Mouse (Mus musculus) cerebellum, adult 18-20 months (tissue): ENCODE results near the gene Vmn2r83.
"Not testable (repeated sequence)": the region's sequence is repeated elsewhere in the genome, so short reads cannot be mapped to it uniquely, and the experiment has no call there.

Source experiments
- DNase-seq, 2 experiments: peaks; one replicate each; pipeline ENCODE4 v3.0.0; 2021

The Vmn2r83 gene

GRCm38 (mm10) chr10:79468431-79468830 lies at the start of gene Vmn2r83:
Vmn2r83 (plus strand) TSS chr10:79468731.
- DNase-seq: no peak

GRCm38 (mm10) chr10:79435141-79435820 lies 33.2 kb upstream of the Vmn2r83 start:
- DNase-seq: not testable (repeated sequence)

GRCm38 (mm10) chr10:79495886-79496285 lies 27.4 kb downstream of the Vmn2r83 start:
- no peak for DNase-seq

- no peak for DNase-seq
Observed at GRCm38 (mm10) chr10:79496701-79497288, 28.3 kb downstream of the Vmn2r83 start.

GRCm38 (mm10) chr10:79502830-79503644 lies 34.5 kb downstream of the Vmn2r83 start:
- DNase-seq: no peak

GRCm38 (mm10) chr10:79506709-79507108 lies 38.2 kb downstream of the Vmn2r83 start:
- no peak for DNase-seq

GRCm38 (mm10) chr10:79524433-79524832 lies 55.9 kb downstream of the Vmn2r83 start:
- DNase-seq: no peak

GRCm38 (mm10) chr10:79525456-79526325 lies 57.2 kb downstream of the Vmn2r83 start:
- DNase-seq: peak in 1 of 2 experiments; percentile 37

GRCm38 (mm10) chr10:79526661-79527452 lies 58.3 kb downstream of the Vmn2r83 start:
- DNase-seq: no peak

- no peak for DNase-seq
Observed at GRCm38 (mm10) chr10:79527453-79527845, 58.9 kb downstream of the Vmn2r83 start.

GRCm38 (mm10) chr10:79528081-79528480 lies 59.5 kb downstream of the Vmn2r83 start:
- no peak for DNase-seq

GRCm38 (mm10) chr10:79530241-79530640 lies 61.7 kb downstream of the Vmn2r83 start:
- DNase-seq: no peak

- DNase-seq: no peak
Observed at GRCm38 (mm10) chr10:79530721-79531120, 62.2 kb downstream of the Vmn2r83 start.

GRCm38 (mm10) chr10:79531593-79531992 lies 63.1 kb downstream of the Vmn2r83 start:
- DNase-seq: no peak

- no peak for DNase-seq
Observed at GRCm38 (mm10) chr10:79532678-79533077, 64.1 kb downstream of the Vmn2r83 start.

- DNase-seq: peak; percentile 70 to 79
Observed at GRCm38 (mm10) chr10:79533126-79533911, 64.8 kb downstream of the Vmn2r83 start, which contains the start of gene Plpp2. Plpp2 (minus strand) TSS chr10:79533796.

- DNase-seq: no peak
Observed at GRCm38 (mm10) chr10:79534426-79534825, 65.9 kb downstream of the Vmn2r83 start.

GRCm38 (mm10) chr10:79535431-79535830 lies 66.9 kb downstream of the Vmn2r83 start:
- no peak for DNase-seq

- no peak for DNase-seq
Observed at GRCm38 (mm10) chr10:79536461-79537080, 68.0 kb downstream of the Vmn2r83 start.

GRCm38 (mm10) chr10:79537271-79537670 lies 68.7 kb downstream of the Vmn2r83 start:
- no peak for DNase-seq
